Mouse (Mus musculus) heart, embryonic 12.5 days (tissue): ENCODE measurements at regions not wholly inside any gene's neighbourhood (a gene's known extent, or its start where the extent isn't known, plus 50 kb on each side); places are given as distances from the start of the nearest gene placed in this dataset.

Experiments
- ATAC-seq: fragments of 200-750 bp; cut with Nextera tagmentation; 2 replicates; pipeline ENCODE4 v1.8.0; 2017; ENCODE audit warnings: moderate TSS enrichment, moderate library complexity; ENCODE audit not compliant: insufficient number of reproducible peaks, low FRiP score
- H3K27ac ChIP-seq: fragments of 300-500 bp; sonication (generic); 2 replicates; pipeline ENCODE4 v1.5.1; 2016; ENCODE audit warnings: mild to moderate bottlenecking, moderate library complexity; ENCODE audit not compliant: poor library complexity, severe bottlenecking
- H3K27me3 ChIP-seq: fragments of 300-500 bp; sonication (generic); replicated peaks from 2 replicates; pipeline ENCODE4 v1.6.1; 2016; ENCODE audit warnings: mild to moderate bottlenecking, moderate library complexity
- H3K36me3 ChIP-seq: fragments of 300-500 bp; sonication (generic); 2 replicates; pipeline ENCODE4 v1.6.1; 2016; ENCODE audit warnings: mild to moderate bottlenecking, moderate library complexity
- H3K4me1 ChIP-seq: fragments of 300-500 bp; sonication (generic); replicated peaks from 2 replicates; pipeline ENCODE4 v1.6.1; 2016; ENCODE audit warnings: mild to moderate bottlenecking
- H3K4me2 ChIP-seq: fragments of 300-500 bp; sonication (generic); 2 replicates; pipeline ENCODE4 v1.6.1; 2016; ENCODE audit warnings: mild to moderate bottlenecking, moderate library complexity
- H3K4me3 ChIP-seq: fragments of 300-500 bp; sonication (generic); 2 replicates; pipeline ENCODE4 v1.5.1; 2016; ENCODE audit warnings: mild to moderate bottlenecking
- H3K9ac ChIP-seq: fragments of 300-500 bp; sonication (generic); 2 replicates; pipeline ENCODE4 v1.6.1; 2016; ENCODE audit warnings: mild to moderate bottlenecking, moderate library complexity
- H3K9me3 ChIP-seq: fragments of 300-500 bp; sonication (generic); replicated peaks from 2 replicates; pipeline ENCODE4 v1.6.1; 2016; ENCODE audit warnings: mild to moderate bottlenecking, moderate library complexity
- WGBS: fragments of 180-500 bp; shearing (Covaris S2); methylation state at CpG from one replicate; pipeline ENCODE4 v1.1.7; 2016; 5-methylcytosine and 5-hydroxymethylcytosine counted together

- H3K4me3 ChIP-seq = no peak overlapping the region
- no peak overlapping the region for H3K27ac ChIP-seq
- H3K27me3 ChIP-seq = no peaks in the 10 kb centered on the region
- no peak overlapping the region for H3K9ac ChIP-seq
- ATAC-seq = no peak
- H3K9me3 ChIP-seq = no peaks in the 10 kb centered on the region
- no peaks in the 10 kb centered on the region for H3K36me3 ChIP-seq
- H3K4me2 ChIP-seq = no peak overlapping the region
- H3K4me1 ChIP-seq = no peaks in the 10 kb centered on the region
- 83% methylated on average over 5 of the region's 5 CpGs for WGBS
Observed at GRCm38 (mm10) chr16:51562866-51563658, 468.0 kb upstream of the Cblb start.

GRCm38 (mm10) chr16:51564064-51564463, 467.0 kb upstream of the Cblb start:
- Histone ChIP-seq H3K4me3 (no peak overlapping the region), H3K9me3 (no peaks in the 10 kb centered on the region), H3K27me3 (no peaks in the 10 kb centered on the region), H3K9ac (no peak overlapping the region), H3K36me3 (no peaks in the 10 kb centered on the region), H3K4me1 (no peaks in the 10 kb centered on the region), H3K27ac (no peak overlapping the region), H3K4me2 (no peak overlapping the region)
- no peak for ATAC-seq

DNA sequence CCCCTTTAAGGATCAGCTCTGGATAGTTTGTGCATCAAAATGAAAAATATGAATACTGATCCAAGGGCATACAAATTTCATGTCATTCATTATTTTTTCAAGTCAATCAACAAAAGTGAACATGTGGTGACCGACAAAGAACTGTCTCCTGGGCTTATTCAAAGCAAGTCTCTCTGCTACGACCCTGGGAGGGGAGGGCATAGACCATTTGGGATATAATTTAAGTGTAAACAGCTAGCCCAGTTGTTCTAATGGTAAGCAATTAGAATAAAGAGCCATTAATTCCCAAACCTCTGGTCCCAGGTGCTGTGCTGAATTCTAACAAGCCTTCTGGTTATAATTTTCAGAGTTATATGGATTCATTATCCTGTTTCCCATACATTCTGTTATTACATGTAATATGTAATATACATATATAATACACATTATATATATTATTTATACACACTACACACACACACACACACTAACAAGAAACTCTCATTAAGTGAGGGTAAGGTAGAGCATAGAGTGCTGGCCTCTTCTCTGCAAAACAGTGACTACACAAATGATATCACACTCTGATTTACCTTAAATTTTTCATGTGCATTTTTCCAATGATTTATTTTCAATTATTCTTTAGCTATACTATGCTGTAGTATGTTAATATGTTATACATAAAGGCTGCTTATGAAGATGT, 453.0 kb upstream of the Cblb start:
- H3K27me3 ChIP-seq = no peaks in the 10 kb centered on the region
- H3K9me3 ChIP-seq = no peaks in the 10 kb centered on the region
- no peaks in the 10 kb centered on the region for H3K4me1 ChIP-seq
- no peaks in the 10 kb centered on the region for H3K36me3 ChIP-seq
- H3K4me2 ChIP-seq = no peak overlapping the region
- 64% methylated on average over 2 of the region's 2 CpGs for WGBS
- no peak overlapping the region for H3K4me3 ChIP-seq
- no peak overlapping the region for H3K27ac ChIP-seq
- no peak for ATAC-seq
- no peak overlapping the region for H3K9ac ChIP-seq

DNA sequence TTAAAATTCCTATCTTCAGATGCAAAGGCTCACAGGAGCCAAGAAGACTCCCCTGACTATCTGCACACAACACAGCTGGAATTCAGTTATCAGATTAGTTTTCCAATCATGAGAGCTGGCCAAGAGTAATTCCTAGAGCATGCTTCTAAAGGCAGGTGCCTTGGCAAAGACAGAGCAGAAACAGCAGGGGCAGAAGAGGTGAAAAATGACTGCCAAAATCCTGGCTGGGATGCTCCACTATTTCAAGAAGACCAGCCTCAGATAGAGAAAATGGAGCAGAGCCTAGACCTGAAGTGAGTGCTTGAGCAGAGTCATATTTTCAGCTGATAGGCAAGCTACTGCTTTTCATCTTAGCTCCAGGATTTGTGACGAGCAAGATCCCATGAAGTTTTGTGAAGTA, 450.5 kb upstream of the Cblb start:
- H3K4me2 ChIP-seq = no peak overlapping the region
- ATAC-seq = no peak
- no peaks in the 10 kb centered on the region for H3K9me3 ChIP-seq
- no peaks in the 10 kb centered on the region for H3K27me3 ChIP-seq
- H3K4me1 ChIP-seq = no peaks in the 10 kb centered on the region
- H3K27ac ChIP-seq = no peak overlapping the region
- H3K36me3 ChIP-seq = no peaks in the 10 kb centered on the region
- no peak overlapping the region for H3K4me3 ChIP-seq
- H3K9ac ChIP-seq = no peak overlapping the region
- WGBS = 72% methylated on average over 1 of the region's 1 CpGs

DNA sequence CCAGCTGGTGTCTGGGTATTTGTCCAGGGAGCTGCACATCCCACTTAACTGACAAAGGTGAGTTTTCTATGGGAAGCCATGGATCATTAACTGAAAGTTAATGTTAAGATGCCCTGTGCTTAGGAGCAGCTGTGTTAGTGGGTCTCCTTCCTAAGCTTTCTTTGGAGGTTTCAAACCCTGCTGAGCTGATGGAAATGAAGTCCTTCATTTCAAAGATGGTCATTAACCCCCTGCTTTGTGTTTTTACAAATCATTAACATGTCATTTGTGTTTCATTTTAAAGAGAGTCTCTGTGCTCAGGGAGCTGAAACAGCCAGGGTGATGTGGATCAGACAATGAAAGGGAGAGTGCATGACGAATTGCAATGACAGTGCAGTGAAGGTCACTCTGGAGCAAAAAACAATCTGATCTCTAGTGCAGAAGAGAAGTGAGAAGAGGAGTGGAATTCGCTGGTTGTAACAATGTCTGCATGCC, 441.1 kb upstream of the Cblb start:
- WGBS = 28% methylated on average over 2 of the region's 2 CpGs
- no peak for ATAC-seq
- no peak overlapping the region for H3K9ac ChIP-seq
- no peaks in the 10 kb centered on the region for H3K36me3 ChIP-seq
- H3K4me1 ChIP-seq = no peaks in the 10 kb centered on the region
- no peak overlapping the region for H3K4me2 ChIP-seq
- no peaks in the 10 kb centered on the region for H3K27me3 ChIP-seq
- no peaks in the 10 kb centered on the region for H3K9me3 ChIP-seq
- no peak overlapping the region for H3K4me3 ChIP-seq
- H3K27ac ChIP-seq = no peak overlapping the region

DNA sequence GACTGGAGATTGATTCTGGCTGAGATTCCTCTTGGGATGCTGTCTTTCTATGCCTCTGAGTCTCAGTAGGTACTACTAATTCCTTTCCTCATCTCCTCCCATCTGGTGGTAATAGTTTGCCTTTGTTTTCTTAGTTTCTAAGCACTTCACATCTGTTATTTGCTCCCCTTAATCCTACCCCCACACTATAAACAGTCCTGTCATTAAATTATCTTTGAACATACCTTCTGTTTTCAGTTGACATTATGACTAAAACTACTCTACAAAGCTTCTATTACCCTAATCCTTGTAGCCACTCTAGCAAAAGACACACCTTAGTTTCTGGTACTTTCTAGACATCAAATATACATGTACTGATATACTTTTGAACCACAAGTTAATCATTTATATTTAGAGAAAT, 413.4 kb upstream of the Cblb start:
- Histone ChIP-seq H3K36me3 (no peaks in the 10 kb centered on the region), H3K9me3 (no peaks in the 10 kb centered on the region), H3K9ac (no peak overlapping the region), H3K4me1 (no peaks in the 10 kb centered on the region), H3K4me2 (no peak overlapping the region), H3K27me3 (no peaks in the 10 kb centered on the region), H3K27ac (no peak overlapping the region), H3K4me3 (no peak overlapping the region)
- ATAC-seq = no peak

- ATAC-seq = no peak
- WGBS = 66% methylated on average over 1 of the region's 1 CpGs
Observed at GRCm38 (mm10) chr16:51646646-51647045, 384.4 kb upstream of the Cblb start.

GRCm38 (mm10) chr16:51650100-51650499, 380.9 kb upstream of the Cblb start:
- no peaks in the 10 kb centered on the region for H3K4me1 ChIP-seq
- H3K27ac ChIP-seq = no peak overlapping the region; the same call in 1 of the 2 replicates
- WGBS = 40% methylated on average over 5 of the region's 5 CpGs
- H3K36me3 ChIP-seq = no peaks in the 10 kb centered on the region
- H3K4me2 ChIP-seq = no peak overlapping the region
- H3K9ac ChIP-seq = no peak overlapping the region
- no peaks in the 10 kb centered on the region for H3K27me3 ChIP-seq
- H3K4me3 ChIP-seq = no peak overlapping the region
- ATAC-seq = no peak
- H3K9me3 ChIP-seq = no peaks in the 10 kb centered on the region

More at GRCm38 (mm10) chr16:51646646-51647045, 384.4 kb upstream of the Cblb start:
- H3K9ac ChIP-seq = no peak overlapping the region
- no peaks in the 10 kb centered on the region for H3K27me3 ChIP-seq
- H3K4me3 ChIP-seq = no peak overlapping the region
- no peaks in the 10 kb centered on the region for H3K36me3 ChIP-seq
- no peak overlapping the region for H3K4me2 ChIP-seq
- no peaks in the 10 kb centered on the region for H3K4me1 ChIP-seq
- no peaks in the 10 kb centered on the region for H3K9me3 ChIP-seq
- no peak overlapping the region for H3K27ac ChIP-seq

- Histone ChIP-seq H3K9ac (no peak overlapping the region), H3K27me3 (no peaks in the 10 kb centered on the region), H3K27ac (no peak overlapping the region), H3K36me3 (no peaks in the 10 kb centered on the region), H3K9me3 (no peaks in the 10 kb centered on the region), H3K4me2 (no peak overlapping the region), H3K4me3 (no peak overlapping the region), H3K4me1 (no peaks in the 10 kb centered on the region)
- ATAC-seq = no peak
- WGBS = 88% methylated on average over 5 of the region's 5 CpGs
Observed at GRCm38 (mm10) chr16:51650683-51651082, 380.3 kb upstream of the Cblb start.

- Histone ChIP-seq H3K27me3 (no peaks in the 10 kb centered on the region), H3K9ac (no peak overlapping the region), H3K4me2 (no peak overlapping the region), H3K9me3 (no peaks in the 10 kb centered on the region), H3K4me3 (no peak overlapping the region), H3K36me3 (no peaks in the 10 kb centered on the region), H3K27ac (no peak overlapping the region), H3K4me1 (peaks cover 4% of the 10 kb centered on the region; the same call in 1 of the 2 replicates)
- no peak for ATAC-seq
- 72% methylated on average over 1 of the region's 1 CpGs for WGBS
Observed at GRCm38 (mm10) chr16:51661693-51662092, 369.3 kb upstream of the Cblb start.

- no peak for ATAC-seq
- Histone ChIP-seq H3K4me2 (no peak overlapping the region), H3K4me3 (no peak overlapping the region), H3K4me1 (peaks cover 4% of the 10 kb centered on the region; the same call in 1 of the 2 replicates), H3K9me3 (peaks cover 5% of the 10 kb centered on the region; the same call in 1 of the 2 replicates), H3K9ac (no peak overlapping the region), H3K36me3 (no peaks in the 10 kb centered on the region), H3K27ac (no peak overlapping the region), H3K27me3 (no peaks in the 10 kb centered on the region)
- 74% methylated on average over 2 of the region's 2 CpGs for WGBS
Observed at GRCm38 (mm10) chr16:51664325-51664724, 366.7 kb upstream of the Cblb start.
